Mouse (Mus musculus) liver, postnatal 0 days (tissue): ENCODE results near the gene Trim38. TPM values are rescaled to one million over a fixed set of nuclear protein-coding genes. Genes with fewer than 3 reads are reported as not detected.
"Not testable (repeated sequence)": the region's sequence is repeated elsewhere in the genome, so short reads cannot be mapped to it uniquely, and the experiment has no call there.

ENCODE experiments used
- ATAC-seq: fragments of 200-750 bp; cut with Nextera tagmentation; 2 replicates; pipeline ENCODE4 v1.8.0; 2017; ENCODE audit warnings: mild to moderate bottlenecking, moderate library complexity
- DNase-seq: peaks from one replicate; pipeline ENCODE4 v3.0.0-alpha.2; 2016
- H3K27ac ChIP-seq: fragments of 300-500 bp; sonication (generic); 2 replicates; pipeline ENCODE4 v1.5.1; 2014; ENCODE audit warnings: antibody characterized with exemption, moderate library complexity, mild to moderate bottlenecking, low read depth
- H3K27me3 ChIP-seq: fragments of 300-500 bp; sonication (generic); 2 replicates; pipeline ENCODE4 v1.6.1; 2014; ENCODE audit warnings: low read length, control low read depth, mixed read lengths; ENCODE audit not compliant: insufficient read depth
- H3K36me3 ChIP-seq: fragments of 300-500 bp; sonication (generic); replicated peaks from 2 replicates; pipeline ENCODE4 v1.6.1; 2014; ENCODE audit warnings: mild to moderate bottlenecking, control low read depth, low read length, moderate library complexity, mixed read lengths; ENCODE audit not compliant: insufficient read depth
- H3K4me1 ChIP-seq: fragments of 300-500 bp; sonication (generic); 2 replicates; pipeline ENCODE4 v1.6.1; 2014; ENCODE audit warnings: antibody characterized with exemption, mild to moderate bottlenecking, control low read depth; ENCODE audit not compliant: insufficient read depth
- H3K4me2 ChIP-seq: fragments of 300-500 bp; sonication (generic); 2 replicates; pipeline ENCODE4 v1.6.1; 2014; ENCODE audit warnings: low read depth, mild to moderate bottlenecking, low read length, moderate library complexity, mixed read lengths
- H3K4me3 ChIP-seq: fragments of 300-500 bp; sonication (generic); 2 replicates; pipeline ENCODE4 v1.5.1; 2014; ENCODE audit warnings: low read depth, low read length
- H3K9ac ChIP-seq: fragments of 300-500 bp; sonication (generic); replicated peaks from 2 replicates; pipeline ENCODE4 v1.6.1; 2014; ENCODE audit warnings: mild to moderate bottlenecking, moderate library complexity
- H3K9me3 ChIP-seq: fragments of 300-500 bp; sonication (generic); 2 replicates; pipeline ENCODE4 v1.6.1; 2016; ENCODE audit warnings: mild to moderate bottlenecking, control low read depth, low read length, mixed read lengths
- CTCF ChIP-seq: sonication (generic); IDR thresholded peaks from 2 replicates; pipeline ENCODE4 v1.5.1; 2016; ENCODE audit warnings: antibody characterized with exemption, low read depth
- EP300 ChIP-seq: IDR thresholded peaks from 2 replicates; pipeline ENCODE4 v1.6.1; 2016; ENCODE audit warnings: antibody characterized with exemption, low read depth, mild to moderate bottlenecking
- WGBS: fragments of 180-500 bp; shearing (Covaris S2); extraction: QIAGEN DNeasy Blood & Tissue Kit; methylation state at CpG from one replicate; pipeline ENCODE4 v1.1.7; 2014; ENCODE audit not compliant: insufficient replicate concordance; 5-methylcytosine and 5-hydroxymethylcytosine counted together
- polyA plus RNA-seq: library from polyadenylated mRNA; unstranded; fragments of >200 nt; fragmentation: Nextera tagmentation; extraction: Ambion mirVana; gene quantifications from 2 replicates; pipeline ENCODE4 v1.2.1, GENCODE M21; 2015

The Trim38 gene
- polyA plus RNA-seq, 1 experiment from 2014 or later = not detected

DNA sequence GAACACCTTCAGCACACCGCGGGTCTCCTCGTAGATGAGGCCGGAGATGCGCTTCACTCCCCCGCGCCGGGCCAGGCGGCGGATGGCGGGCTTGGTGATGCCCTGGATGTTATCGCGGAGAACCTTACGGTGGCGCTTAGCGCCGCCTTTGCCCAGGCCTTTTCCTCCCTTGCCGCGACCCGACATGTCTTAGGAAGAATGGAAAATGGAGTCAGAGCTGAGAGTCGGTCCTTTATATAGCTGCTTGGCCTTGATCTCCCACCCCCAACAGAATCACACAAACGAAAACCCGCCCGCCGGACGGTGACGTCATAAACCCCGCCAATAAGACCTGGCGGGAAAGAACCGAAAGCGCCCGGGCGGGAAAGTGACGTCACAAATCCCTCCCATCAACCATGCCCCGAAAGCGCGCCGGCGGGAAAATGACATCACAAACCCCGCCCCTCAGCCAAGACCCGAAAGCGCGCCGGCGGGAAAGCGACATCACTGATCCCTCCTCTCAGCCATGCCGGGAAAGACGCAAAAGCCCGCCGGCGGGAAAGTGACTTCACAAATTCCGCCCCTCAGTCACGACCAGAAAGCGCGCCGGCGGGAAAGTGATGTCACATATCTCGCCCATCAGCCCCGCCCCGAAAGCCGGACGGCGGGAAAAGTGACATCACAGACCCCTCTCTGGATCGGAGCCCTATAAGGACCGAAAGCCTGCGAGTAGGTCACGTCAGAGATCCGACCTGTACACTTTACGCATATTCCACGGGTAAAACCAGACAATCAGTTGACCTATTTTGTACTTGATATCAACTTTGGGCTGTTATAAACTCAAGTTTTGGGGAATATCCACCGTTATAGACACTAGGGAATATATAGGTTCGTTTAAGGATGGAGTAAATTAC, 8.5 kb upstream of the Trim38 start, which contains the start of gene Hist1h4a:
Hist1h4a (minus strand) TSS at position 259 of the 893 bp plus-strand sequence.
- H3K4me2 ChIP-seq = peak within 1 kb of the TSS; percentile 84
- no peaks in the 10 kb centered on the region for H3K9me3 ChIP-seq
- TF ChIP-seq EP300 = peak; percentile 93
- TF ChIP-seq CTCF = no peak
- DNase-seq = peak; percentile 99
- peaks cover 24% of the 10 kb centered on the region for H3K4me1 ChIP-seq
- H3K4me3 ChIP-seq = peak within 1 kb of the TSS; percentile 59
- peak; percentile 69 for ATAC-seq
- no peaks in the 10 kb centered on the region for H3K36me3 ChIP-seq
- peak within 1 kb of the TSS; percentile 75 for H3K9ac ChIP-seq
- under 1% methylated on average over 62 of the region's 72 CpGs for WGBS
- H3K27ac ChIP-seq = peak within 1 kb of the TSS; percentile 97
- no peaks in the 10 kb centered on the region for H3K27me3 ChIP-seq

DNA sequence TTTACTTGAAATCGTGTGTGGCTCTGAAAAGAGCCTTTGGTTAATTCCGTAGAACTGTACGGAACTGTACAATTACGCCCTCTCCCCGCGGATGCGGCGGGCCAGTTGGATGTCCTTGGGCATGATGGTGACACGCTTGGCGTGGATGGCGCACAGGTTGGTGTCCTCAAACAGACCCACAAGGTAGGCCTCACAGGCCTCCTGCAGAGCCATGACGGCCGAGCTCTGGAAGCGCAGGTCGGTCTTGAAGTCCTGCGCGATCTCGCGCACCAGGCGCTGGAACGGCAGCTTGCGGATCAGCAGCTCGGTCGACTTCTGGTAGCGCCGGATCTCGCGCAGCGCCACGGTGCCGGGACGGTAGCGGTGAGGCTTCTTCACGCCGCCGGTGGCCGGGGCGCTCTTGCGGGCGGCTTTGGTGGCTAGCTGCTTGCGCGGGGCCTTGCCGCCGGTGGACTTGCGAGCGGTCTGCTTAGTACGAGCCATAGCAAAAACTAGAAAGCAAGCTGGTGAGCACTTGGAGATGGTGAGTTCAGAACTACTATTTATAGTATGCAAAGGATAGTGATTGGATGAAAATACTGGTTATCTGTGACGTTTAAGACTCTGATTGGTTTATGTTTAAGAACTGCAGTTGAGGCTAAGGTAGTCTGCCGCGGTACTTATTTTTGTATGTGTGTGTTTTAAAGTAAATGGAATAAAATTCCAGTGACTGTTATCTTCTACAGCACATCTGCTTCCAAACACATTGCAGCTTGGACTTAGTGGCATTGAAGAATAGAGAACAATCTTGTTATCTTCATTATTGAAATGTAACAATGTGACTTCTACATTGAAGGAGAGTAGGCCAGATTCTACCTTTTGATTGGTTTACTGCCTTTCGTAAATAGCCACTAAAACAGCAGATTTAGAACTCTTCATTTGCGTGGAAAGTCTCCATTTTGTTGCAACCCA, 7.6 kb upstream of the Trim38 start, which contains the start of gene Hist1h3a:
Hist1h3a (minus strand) TSS at position 516 of the 951 bp plus-strand sequence.
- H3K4me3 ChIP-seq = peak within 1 kb of the TSS; percentile 59
- WGBS = under 1% methylated on average over 25 of the region's 52 CpGs
- H3K4me2 ChIP-seq = peak within 1 kb of the TSS; percentile 84
- peak; percentile 48 for ATAC-seq
- peaks cover 24% of the 10 kb centered on the region for H3K4me1 ChIP-seq
- TF ChIP-seq EP300 = peak; percentile 72
- peak; percentile 72 for DNase-seq
- not testable (repeated sequence) for H3K9me3 ChIP-seq, H3K27me3 ChIP-seq, H3K36me3 ChIP-seq
- H3K27ac ChIP-seq = peak within 1 kb of the TSS; percentile 97
- H3K9ac ChIP-seq = peak within 1 kb of the TSS; percentile 79

DNA sequence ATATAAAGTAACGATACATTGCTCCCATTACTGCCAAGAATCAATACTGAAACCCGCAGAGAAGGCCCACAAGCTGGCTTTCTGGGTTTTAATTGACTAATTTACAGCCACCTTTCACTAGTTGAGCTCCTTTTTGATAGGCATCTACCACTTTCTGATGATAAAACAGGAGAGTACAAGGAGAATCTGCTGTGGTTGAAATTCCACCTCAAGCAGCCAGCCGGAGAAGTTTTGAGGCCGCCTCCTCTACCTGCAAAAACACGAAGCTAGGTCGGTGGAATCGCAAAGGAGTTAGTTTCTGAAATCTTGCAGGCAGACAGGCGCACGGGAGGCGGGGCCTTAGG, 6.5 kb upstream of the Trim38 start:
- H3K27ac ChIP-seq = peak overlapping the region; percentile 97

DNA sequence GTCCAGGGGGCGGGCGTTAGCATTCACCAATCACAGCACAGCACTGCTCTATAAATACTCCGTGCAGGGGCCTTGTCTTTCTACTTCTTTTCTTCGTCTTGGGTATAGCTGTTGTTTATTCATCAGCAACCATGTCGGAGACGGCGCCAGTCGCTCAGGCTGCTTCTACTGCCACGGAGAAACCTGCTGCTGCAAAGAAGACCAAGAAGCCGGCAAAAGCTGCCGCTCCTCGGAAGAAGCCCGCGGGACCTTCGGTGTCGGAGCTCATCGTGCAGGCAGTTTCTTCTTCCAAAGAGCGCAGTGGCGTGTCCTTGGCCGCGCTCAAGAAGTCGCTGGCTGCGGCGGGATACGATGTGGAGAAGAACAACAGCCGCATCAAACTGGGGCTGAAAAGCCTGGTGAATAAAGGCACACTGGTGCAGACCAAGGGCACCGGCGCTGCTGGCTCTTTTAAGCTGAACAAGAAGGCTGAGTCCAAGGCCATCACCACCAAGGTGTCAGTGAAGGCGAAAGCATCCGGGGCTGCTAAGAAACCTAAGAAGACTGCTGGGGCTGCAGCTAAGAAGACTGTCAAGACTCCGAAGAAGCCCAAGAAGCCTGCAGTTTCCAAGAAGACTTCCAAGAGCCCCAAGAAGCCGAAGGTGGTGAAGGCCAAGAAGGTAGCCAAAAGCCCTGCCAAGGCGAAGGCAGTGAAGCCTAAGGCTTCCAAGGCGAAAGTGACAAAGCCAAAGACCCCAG, 6.0 kb upstream of the Trim38 start, which contains the start of gene Hist1h1a:
Hist1h1a (plus strand) TSS at position 81 of the 738 bp plus-strand sequence.
- H3K4me2 ChIP-seq = peak within 1 kb of the TSS; percentile 84
- peak within 1 kb of the TSS; percentile 79 for H3K9ac ChIP-seq
- ATAC-seq = peak; percentile 34
- H3K27me3 ChIP-seq = no peaks in the 10 kb centered on the region
- no peak for TF ChIP-seq CTCF
- TF ChIP-seq EP300 = peak; percentile 68
- no peaks in the 10 kb centered on the region for H3K9me3 ChIP-seq
- 3% methylated on average over 34 of the region's 34 CpGs for WGBS
- peak within 1 kb of the TSS; percentile 97 for H3K27ac ChIP-seq
- H3K4me1 ChIP-seq = peaks cover 24% of the 10 kb centered on the region
- no peaks in the 10 kb centered on the region for H3K36me3 ChIP-seq
- peak within 1 kb of the TSS; percentile 59 for H3K4me3 ChIP-seq
- peak; percentile 94 for DNase-seq

More for the DNA sequence above, 6.5 kb upstream of the Trim38 start:
- Histone ChIP-seq H3K4me3 (peak overlapping the region; percentile 59), H3K9ac (peak overlapping the region; percentile 79), H3K27me3 (no peaks in the 10 kb centered on the region), H3K4me2 (peak overlapping the region; percentile 84), H3K36me3 (no peaks in the 10 kb centered on the region), H3K9me3 (no peaks in the 10 kb centered on the region), H3K4me1 (peaks cover 24% of the 10 kb centered on the region)
- ATAC-seq = no peak
- no peak for DNase-seq
- WGBS = 1% methylated on average over 10 of the region's 10 CpGs
- TF ChIP-seq CTCF = no peak
- TF ChIP-seq EP300 = no peak

DNA sequence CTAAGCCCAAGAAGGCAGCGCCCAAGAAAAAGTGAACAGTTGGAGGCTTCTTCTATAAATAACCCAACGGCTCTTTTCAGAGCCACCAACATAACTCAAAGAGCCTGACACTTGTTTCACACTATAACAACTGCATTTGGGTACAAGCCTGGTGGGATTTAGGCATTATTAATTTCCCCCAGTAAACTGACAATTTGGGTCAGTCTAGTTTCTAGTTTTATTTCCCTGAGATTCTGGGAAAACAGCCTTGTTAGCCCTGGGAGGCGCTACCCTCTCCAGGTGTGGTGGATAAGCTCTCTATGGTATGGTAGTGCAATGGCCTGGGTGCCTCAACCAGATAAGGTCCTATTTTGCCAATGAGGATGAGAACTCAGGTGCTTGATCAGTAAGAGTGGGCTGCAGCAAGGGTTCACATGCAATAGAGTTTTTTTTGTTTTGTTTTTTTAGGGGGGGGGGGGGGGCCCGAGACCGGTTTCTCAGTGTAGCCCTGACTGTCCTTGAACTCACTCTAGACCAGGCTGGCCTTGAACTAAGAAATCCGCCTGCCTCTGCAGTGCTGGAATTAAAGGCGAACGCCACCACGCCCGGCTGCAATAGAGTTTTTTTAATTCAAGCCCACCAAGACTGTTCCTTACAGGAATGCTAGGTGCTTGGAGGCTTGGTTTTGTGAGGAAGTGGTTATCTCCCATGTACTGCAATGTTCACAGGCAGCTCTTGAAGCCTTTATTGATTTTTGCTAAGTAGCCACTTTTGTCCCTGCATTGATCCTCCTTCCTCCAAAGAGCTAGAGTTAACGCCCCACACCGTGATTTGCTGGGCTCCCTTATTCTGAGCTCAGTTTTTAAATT, 5.2 kb upstream of the Trim38 start:
- DNase-seq (peak; percentile 45), ATAC-seq (no peak)
- 31% methylated on average over 12 of the region's 12 CpGs for WGBS
- Histone ChIP-seq H3K4me3 (peak overlapping the region; percentile 59), H3K27ac (peak overlapping the region; percentile 97), H3K9me3 (no peaks in the 10 kb centered on the region), H3K4me1 (peaks cover 20% of the 10 kb centered on the region), H3K36me3 (no peaks in the 10 kb centered on the region), H3K4me2 (peak overlapping the region; percentile 84), H3K9ac (peak overlapping the region; percentile 79), H3K27me3 (no peaks in the 10 kb centered on the region)
- TF ChIP-seq EP300 (peak; percentile 55), CTCF (no peak)
